Mouse (Mus musculus) ES-Bruce4 (cell line): ENCODE measurements at regions not wholly inside any gene's neighbourhood (a gene's known extent, or its start where the extent isn't known, plus 50 kb on each side); places are given as distances from the start of the nearest gene placed in this dataset.

Experiments
- H3K27ac ChIP-seq: 2 replicates; pipeline ENCODE4 v1.5.1; 2012; ENCODE audit warnings: low read length, inconsistent platforms; ENCODE audit not compliant: insufficient read depth
- H3K27me3 ChIP-seq: 2 replicates; pipeline ENCODE4 v1.6.1; 2012; ENCODE audit warnings: mild to moderate bottlenecking, low read length, inconsistent platforms; ENCODE audit not compliant: control insufficient read depth, poor library complexity, insufficient read depth, severe bottlenecking
- H3K36me3 ChIP-seq: 2 replicates; pipeline ENCODE4 v1.6.1; 2012; ENCODE audit warnings: inconsistent platforms, mild to moderate bottlenecking, low read length, moderate library complexity; ENCODE audit not compliant: control insufficient read depth, poor library complexity, insufficient read depth, severe bottlenecking
- H3K4me1 ChIP-seq: one replicate; pipeline ENCODE4 v1.8.1; 2011; ENCODE audit warnings: low read length; ENCODE audit not compliant: control insufficient read depth, insufficient read depth
- H3K4me3 ChIP-seq: 2 replicates; pipeline ENCODE4 v1.5.1; 2011; ENCODE audit warnings: low read depth, mild to moderate bottlenecking, low read length
- H3K9ac ChIP-seq: 2 replicates; pipeline ENCODE4 v1.6.1; 2012; ENCODE audit warnings: low read depth, mild to moderate bottlenecking, inconsistent platforms; ENCODE audit not compliant: poor library complexity, severe bottlenecking
- H3K9me3 ChIP-seq: replicated peaks from 2 replicates; pipeline ENCODE4 v1.6.1; 2012; ENCODE audit warnings: mild to moderate bottlenecking, low read length, inconsistent platforms; ENCODE audit not compliant: control insufficient read depth, poor library complexity, insufficient read depth, severe bottlenecking
- CTCF ChIP-seq: IDR thresholded peaks from one replicate; pipeline ENCODE4 v1.8.1; 2011; ENCODE audit warnings: low read depth, low read length
- EP300 ChIP-seq: IDR thresholded peaks from 2 replicates; pipeline ENCODE4 v1.6.1; 2011; ENCODE audit warnings: low read depth, low read length; ENCODE audit not compliant: insufficient read depth
- POLR2A ChIP-seq: IDR thresholded peaks from one replicate; pipeline ENCODE4 v1.8.1; 2011; ENCODE audit warnings: low read length; ENCODE audit not compliant: insufficient read depth

GRCm38 (mm10) chr6:14121479-14121878 lies 250.2 kb upstream of the 2610001J05Rik start:
- Histone ChIP-seq H3K4me3 (no peak overlapping the region), H3K9ac (no peak overlapping the region), H3K9me3 (no peaks in the 10 kb centered on the region), H3K4me1 (no peaks in the 10 kb centered on the region), H3K27ac (no peak overlapping the region), H3K36me3 (no peaks in the 10 kb centered on the region), H3K27me3 (no peaks in the 10 kb centered on the region)
- TF ChIP-seq EP300: no peak
- TF ChIP-seq POLR2A: no peak
- TF ChIP-seq CTCF: no peak

GRCm38 (mm10) chr6:14094907-14095306 lies 223.6 kb upstream of the 2610001J05Rik start:
- Histone ChIP-seq H3K9ac (no peak overlapping the region), H3K27ac (no peak overlapping the region), H3K4me3 (no peak overlapping the region), H3K27me3 (no peaks in the 10 kb centered on the region), H3K4me1 (no peaks in the 10 kb centered on the region), H3K36me3 (no peaks in the 10 kb centered on the region), H3K9me3 (peaks cover 4% of the 10 kb centered on the region; the same call in 1 of the 2 replicates)
- no peak for TF ChIP-seq EP300
- TF ChIP-seq POLR2A: no peak
- TF ChIP-seq CTCF: no peak

GRCm38 (mm10) chr6:14081884-14082283 lies 210.6 kb upstream of the 2610001J05Rik start:
- Histone ChIP-seq H3K4me3 (no peak overlapping the region), H3K9me3 (no peaks in the 10 kb centered on the region), H3K9ac (no peak overlapping the region), H3K27me3 (no peaks in the 10 kb centered on the region), H3K36me3 (no peaks in the 10 kb centered on the region), H3K27ac (no peak overlapping the region), H3K4me1 (no peaks in the 10 kb centered on the region)
- TF ChIP-seq EP300: no peak
- no peak for TF ChIP-seq POLR2A
- TF ChIP-seq CTCF: no peak

DNA sequence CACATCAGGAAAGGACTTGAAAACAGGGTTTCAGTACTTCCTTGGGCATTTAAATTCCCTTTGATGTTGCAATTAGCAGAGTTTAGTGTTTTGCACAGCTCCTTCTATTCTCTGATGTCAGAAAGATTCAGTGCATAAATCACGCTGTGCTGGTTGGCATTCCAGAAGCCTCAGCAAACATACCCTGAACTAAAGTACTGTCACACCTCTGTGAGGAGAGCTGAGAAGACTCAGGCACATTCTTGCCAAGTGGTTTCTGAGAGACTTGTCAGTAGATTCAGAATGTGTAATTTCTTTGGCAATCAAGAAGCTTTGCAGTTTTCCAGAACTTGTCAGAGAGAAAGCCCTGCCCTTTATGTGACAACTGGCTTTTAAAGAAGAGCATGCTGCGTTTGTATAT lies 192.4 kb upstream of the 2610001J05Rik start:
- H3K27me3 ChIP-seq: no peaks in the 10 kb centered on the region
- no peak overlapping the region for H3K9ac ChIP-seq
- no peak overlapping the region for H3K4me3 ChIP-seq
- no peaks in the 10 kb centered on the region for H3K4me1 ChIP-seq
- H3K9me3 ChIP-seq: no peaks in the 10 kb centered on the region
- H3K27ac ChIP-seq: no peak overlapping the region
- TF ChIP-seq POLR2A (no peak), EP300 (no peak), CTCF (no peak)
- H3K36me3 ChIP-seq: no peaks in the 10 kb centered on the region

DNA sequence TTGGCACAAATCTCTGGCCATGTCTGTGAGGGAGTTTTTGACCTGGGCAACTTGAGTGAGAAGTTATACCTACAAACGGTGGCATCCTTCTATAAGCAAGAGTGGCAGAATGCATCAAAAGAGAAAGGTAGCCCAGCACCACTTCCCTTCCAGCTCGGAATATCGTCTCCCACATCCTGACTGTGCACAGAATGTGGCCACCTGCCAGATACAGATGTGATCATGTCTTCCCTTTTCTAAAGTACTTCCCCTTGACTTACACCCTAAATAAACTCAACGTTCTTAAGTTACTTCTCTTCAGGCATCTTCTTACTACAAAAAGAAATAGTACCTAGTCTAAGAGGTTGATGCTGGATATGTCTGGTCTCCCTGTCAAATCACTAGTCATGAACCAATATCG lies 175.2 kb upstream of the 2610001J05Rik start:
- Histone ChIP-seq H3K9me3 (no peaks in the 10 kb centered on the region), H3K27me3 (no peaks in the 10 kb centered on the region)

DNA sequence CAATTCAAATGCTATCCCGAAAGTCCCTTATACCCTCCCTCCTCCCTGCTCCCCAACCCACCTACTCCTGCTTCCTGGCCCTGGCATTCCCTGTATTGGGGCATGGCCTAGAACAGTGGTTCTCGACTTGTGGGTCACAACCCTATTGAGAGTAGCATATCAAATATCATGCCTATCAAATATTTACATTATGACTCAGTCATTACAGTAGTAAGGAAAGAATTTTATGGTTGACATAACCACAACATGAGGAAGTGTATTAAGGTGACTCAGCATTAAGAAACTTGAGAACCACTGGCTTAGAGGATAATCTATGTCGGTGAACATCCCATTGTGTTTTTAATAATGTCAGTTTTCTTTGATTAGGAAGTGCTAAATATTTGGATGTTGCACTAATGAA lies 173.3 kb upstream of the 2610001J05Rik start:
- no peaks in the 10 kb centered on the region for H3K36me3 ChIP-seq
- no peak for TF ChIP-seq CTCF
- no peak for TF ChIP-seq EP300
- TF ChIP-seq POLR2A: no peak
- no peak overlapping the region for H3K4me3 ChIP-seq
- no peaks in the 10 kb centered on the region for H3K4me1 ChIP-seq
- H3K9ac ChIP-seq: no peak overlapping the region
- H3K9me3 ChIP-seq: no peaks in the 10 kb centered on the region
- no peaks in the 10 kb centered on the region for H3K27me3 ChIP-seq
- H3K27ac ChIP-seq: no peak overlapping the region

More for the DNA sequence above, 175.2 kb upstream of the 2610001J05Rik start:
- no peaks in the 10 kb centered on the region for H3K4me1 ChIP-seq
- TF ChIP-seq CTCF: no peak
- TF ChIP-seq EP300: no peak
- TF ChIP-seq POLR2A: no peak
- no peak overlapping the region for H3K9ac ChIP-seq
- no peaks in the 10 kb centered on the region for H3K36me3 ChIP-seq
- H3K4me3 ChIP-seq: no peak overlapping the region
- no peak overlapping the region for H3K27ac ChIP-seq
